19 mouse cellular contexts compared by ENCODE assay signal in genomic region chrX:140624875-140625594, GRCm38 (mm10). TPM values are rescaled to one million over a fixed set of nuclear protein-coding genes. Genes with fewer than 3 reads are reported as not detected.
DNase-seq lines count a peak whose midpoint lies in the region; ATAC-seq and TF ChIP-seq lines count a peak whose summit lies in the region.
"Had no signal": no experiment of that assay in that cellular context is flagged by ENCODE, and none has a peak within 500 bp of the region (broad histone marks: within the 10 kb centered on the region; RNA-seq: fewer than 3 reads in every experiment).

No protein-coding gene starts in this region.

- TF ChIP-seq CTCF in small intestine, adult 2 months (IDR thresholded peaks at IDR 0.05; ENCODE audit: extremely low read depth, insufficient read length, insufficient replicate concordance, low read depth, low read length), result no peak

- DNase-seq in MEL-GATA-1-ER (ENCODE audit: extremely low read depth, low read depth), result peak; percentile 60
- DNase-seq in right cerebral cortex, adult 18-20 months, result no peak
- DNase-seq in kidney, adult 11 months, result no peak
- no peak for DNase-seq in cerebellum, adult 9-11 months
- DNase-seq: adrenal gland, postnatal 14 days; B cell, adult 2 months; cerebellum, adult 11-12 months; gastrocnemius, postnatal 10 days; layer of hippocampus, postnatal 36 days; lung, postnatal 14 days; retina, postnatal 1 day; thymus, adult 2 months had no signal

- H3K4me2 ChIP-seq in intestine, embryonic 16.5 days (ENCODE audit: low read depth, low read length), result 0 out of 2 replicates have a peak overlapping the region, but pooled peaks have one; percentile 19
- no peak overlapping the region for H3K4me2 ChIP-seq in intestine, embryonic 15.5 days (replicated peaks)
- H3K4me2 ChIP-seq in liver, embryonic 12.5 days, result peak overlapping the region; percentile 24
- H3K4me2 ChIP-seq: midbrain, embryonic 13.5 days had no signal

- H3K4me3 ChIP-seq in intestine, embryonic 16.5 days (ENCODE audit: low read length), result no peak overlapping the region
- no peak overlapping the region for H3K4me3 ChIP-seq in intestine, embryonic 15.5 days (replicated peaks)
- H3K4me3 ChIP-seq in liver, embryonic 12.5 days, result no peak overlapping the region
- peak overlapping the region; percentile 33; the same call in 1 of the 2 replicates for H3K4me3 ChIP-seq in small intestine, adult 2 months (ENCODE audit: low read depth, low read length)
- H3K4me3 ChIP-seq: hindbrain, embryonic 10.5 days; midbrain, embryonic 13.5 days; myocyte had no signal

- 51% methylated on average over 12 of the region's 12 CpGs for WGBS in intestine, embryonic 16.5 days
- 57% methylated on average over 12 of the region's 12 CpGs for WGBS in intestine, embryonic 15.5 days
- 33% methylated on average over 12 of the region's 12 CpGs for WGBS in liver, embryonic 12.5 days (ENCODE audit: insufficient replicate concordance)
- WGBS in small intestine, adult 2 months, result 40% methylated on average over 12 of the region's 12 CpGs

- no peaks in the 10 kb centered on the region for H3K36me3 ChIP-seq in intestine, embryonic 16.5 days (ENCODE audit: control insufficient read depth, insufficient read depth, low read length)
- H3K36me3 ChIP-seq in intestine, embryonic 15.5 days, result no peaks in the 10 kb centered on the region
- no peaks in the 10 kb centered on the region for H3K36me3 ChIP-seq in liver, embryonic 12.5 days
- no peaks in the 10 kb centered on the region for H3K36me3 ChIP-seq in small intestine, adult 2 months (ENCODE audit: control insufficient read depth, insufficient read depth, low read length)
- H3K36me3 ChIP-seq: hindbrain, embryonic 10.5 days; midbrain, embryonic 13.5 days had no signal

- H3K27ac ChIP-seq in intestine, embryonic 16.5 days (ENCODE audit: low read length), result no peak overlapping the region
- no peak overlapping the region for H3K27ac ChIP-seq in intestine, embryonic 15.5 days
- no peak overlapping the region for H3K27ac ChIP-seq in liver, embryonic 12.5 days
- H3K27ac ChIP-seq in small intestine, adult 2 months (ENCODE audit: insufficient read depth, low read depth, low read length), result no peak overlapping the region
- H3K27ac ChIP-seq: hindbrain, embryonic 10.5 days; midbrain, embryonic 13.5 days had no signal

- no peaks in the 10 kb centered on the region for H3K27me3 ChIP-seq in intestine, embryonic 16.5 days (replicated peaks; ENCODE audit: control insufficient read depth, insufficient read depth, low read length)
- no peaks in the 10 kb centered on the region for H3K27me3 ChIP-seq in intestine, embryonic 15.5 days (replicated peaks)
- no peaks in the 10 kb centered on the region; the same call in 1 of the 2 replicates for H3K27me3 ChIP-seq in liver, embryonic 12.5 days (replicated peaks)
- no peaks in the 10 kb centered on the region for H3K27me3 ChIP-seq in small intestine, adult 2 months (ENCODE audit: control insufficient read depth, insufficient read depth, low read length)

- TF ChIP-seq POLR2A in small intestine, adult 2 months (IDR thresholded peaks at IDR 0.05; ENCODE audit: low read depth, low read length), result no peak

- no peak overlapping the region for H3K9ac ChIP-seq in intestine, embryonic 16.5 days (ENCODE audit: low read depth, low read length)
- H3K9ac ChIP-seq in intestine, embryonic 15.5 days, result no peak overlapping the region
- H3K9ac ChIP-seq in liver, embryonic 12.5 days, result no peak overlapping the region
- H3K9ac ChIP-seq: midbrain, embryonic 13.5 days had no signal

- H3K9me3 ChIP-seq in intestine, embryonic 16.5 days (ENCODE audit: control insufficient read depth, low read length), result no peaks in the 10 kb centered on the region
- H3K9me3 ChIP-seq in intestine, embryonic 15.5 days, result no peaks in the 10 kb centered on the region
- no peaks in the 10 kb centered on the region for H3K9me3 ChIP-seq in liver, embryonic 12.5 days (replicated peaks)
- H3K9me3 ChIP-seq: hindbrain, embryonic 10.5 days; midbrain, embryonic 13.5 days had no signal

- no peak for ATAC-seq in intestine, embryonic 16.5 days
- ATAC-seq in intestine, embryonic 15.5 days, result no peak
- no peak for ATAC-seq in liver, embryonic 12.5 days
- ATAC-seq: midbrain, embryonic 13.5 days had no signal

- H3K4me1 ChIP-seq in intestine, embryonic 16.5 days (ENCODE audit: control insufficient read depth, insufficient read depth, low read length), result no peaks in the 10 kb centered on the region
- no peaks in the 10 kb centered on the region for H3K4me1 ChIP-seq in intestine, embryonic 15.5 days (replicated peaks)
- H3K4me1 ChIP-seq in liver, embryonic 12.5 days, result no peaks in the 10 kb centered on the region
- H3K4me1 ChIP-seq in small intestine, adult 2 months (ENCODE audit: control insufficient read depth, insufficient read depth, insufficient read length, low read length), result peaks cover 3% of the 10 kb centered on the region; the same call in 1 of the 2 replicates
- H3K4me1 ChIP-seq: hindbrain, embryonic 10.5 days; midbrain, embryonic 13.5 days had no signal

RNA-seq across cellular contexts. Expression of gene Tsc22d3, which starts 24.6 kb away (rescaled TPM):
- polyA plus RNA-seq in intestine, embryonic 16.5 days (2015; fragmentation: Nextera tagmentation; extraction: Ambion mirVana), result 71.2 and 75.0 TPM in 2 replicates
- polyA plus RNA-seq in intestine, embryonic 15.5 days (2015; fragmentation: Nextera tagmentation; extraction: Ambion mirVana), result 61.8 and 65.6 TPM in 2 replicates
- 16.0 and 17.1 TPM in 2 replicates for polyA plus RNA-seq in liver, embryonic 12.5 days (2016; fragmentation: Nextera tagmentation; extraction: Ambion mirVana)
- polyA plus RNA-seq in small intestine, adult 2 months (2012; rRNA removed), result 23.1 and 58.3 TPM in 2 replicates

RNA-seq across cellular contexts. Expression of gene Mid2, which starts 39.4 kb away (rescaled TPM):
- 1.6 and 1.8 TPM in 2 replicates for polyA plus RNA-seq in intestine, embryonic 16.5 days (2015; fragmentation: Nextera tagmentation; extraction: Ambion mirVana)
- 2.8 and 2.9 TPM in 2 replicates for polyA plus RNA-seq in intestine, embryonic 15.5 days (2015; fragmentation: Nextera tagmentation; extraction: Ambion mirVana)
- 0.50 and 0.79 TPM in 2 replicates for polyA plus RNA-seq in liver, embryonic 12.5 days (2016; fragmentation: Nextera tagmentation; extraction: Ambion mirVana)
- polyA plus RNA-seq in small intestine, adult 2 months (2012; rRNA removed), result 5.4 TPM in 2 replicates
